Mouse (Mus musculus) thymus, postnatal 4 days (tissue): ENCODE data around the gene Rabgap1l.
A peak's percentile ranks its signal among the peaks of the same experiment; 100 is the strongest.

Source experiments
- DNase-seq: peaks from one replicate; pipeline ENCODE4 v3.0.0; 2021

Rabgap1l gene

DNA sequence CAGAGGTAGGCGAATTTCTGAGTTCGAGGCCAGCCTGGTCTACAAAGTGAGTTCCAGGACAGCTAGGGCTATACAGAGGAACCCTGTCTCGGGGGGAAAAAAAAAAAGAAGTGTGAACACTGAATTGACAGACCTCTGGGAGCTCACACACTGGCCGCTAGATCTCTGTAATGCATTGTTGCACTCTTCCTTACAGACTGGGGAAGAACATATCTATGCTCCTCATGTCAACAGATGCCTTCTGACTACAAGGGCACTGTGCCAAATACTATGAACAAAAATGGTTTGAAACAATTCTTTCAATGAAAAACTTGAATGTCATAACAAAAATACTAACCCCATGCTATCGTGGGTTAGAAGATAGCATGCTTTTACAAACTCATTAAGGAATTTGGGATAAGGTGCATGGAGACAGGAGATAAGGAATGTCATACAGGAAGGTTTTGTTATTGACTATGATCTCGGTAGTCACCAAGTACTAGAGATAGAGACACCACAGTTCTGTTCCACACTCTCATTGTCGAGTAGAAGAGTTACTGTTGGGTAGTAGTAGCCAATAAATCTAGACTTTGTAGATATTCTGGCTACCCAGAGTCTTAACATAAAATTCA, 519.8 kb downstream of the Rabgap1l start:
- no peak for DNase-seq

DNA sequence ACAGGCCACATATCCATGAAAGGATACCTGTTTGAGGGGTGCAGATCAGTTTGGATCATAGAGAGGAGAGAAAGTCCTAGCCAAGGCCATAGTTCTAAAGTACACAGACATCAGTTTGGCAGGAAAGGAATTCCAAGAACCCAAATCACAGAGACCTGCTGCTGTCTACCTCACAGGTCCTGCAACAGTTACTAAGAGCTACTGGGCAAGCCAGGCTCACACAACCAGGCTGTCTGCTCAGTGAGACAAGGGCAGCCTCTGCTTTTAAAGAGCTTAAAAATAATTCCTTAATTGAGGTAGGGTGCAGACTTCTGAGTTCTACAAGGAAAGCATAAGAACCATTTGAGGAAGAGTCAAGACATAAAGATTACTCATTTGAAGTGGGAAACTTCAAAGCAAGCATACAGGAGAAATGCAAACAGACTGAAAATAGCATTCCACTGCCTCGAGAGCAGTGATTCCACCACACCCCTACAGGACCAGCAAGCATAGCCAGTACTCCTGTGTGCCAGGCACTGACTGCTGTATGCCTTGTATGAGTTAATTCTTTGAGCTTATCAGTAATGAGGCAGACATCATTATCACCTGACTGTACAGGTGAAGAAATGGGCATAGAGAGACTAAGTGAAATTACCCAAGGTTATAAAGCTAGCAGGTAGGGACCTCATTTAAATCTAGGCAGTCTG, 521.6 kb downstream of the Rabgap1l start:
- no peak for DNase-seq

DNA sequence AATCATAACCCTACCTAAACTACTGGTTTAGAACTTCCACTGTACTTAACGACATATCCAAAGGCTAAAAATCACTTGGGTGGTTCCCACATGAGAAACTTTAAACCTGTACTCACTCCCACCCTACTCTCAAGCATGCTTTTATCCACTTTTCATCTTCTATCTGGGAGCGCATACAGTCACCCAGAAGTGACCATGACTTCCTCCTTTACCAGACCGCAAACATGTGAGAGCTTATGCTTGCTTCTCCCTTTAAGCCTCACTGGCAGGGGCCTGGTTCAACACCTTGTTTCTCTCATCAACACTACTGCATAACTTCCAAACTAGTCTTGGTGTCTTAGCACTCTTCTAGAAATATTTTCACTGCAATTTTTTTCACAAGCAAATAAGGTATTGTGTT, 524.7 kb downstream of the Rabgap1l start:
- DNase-seq, result no peak

DNA sequence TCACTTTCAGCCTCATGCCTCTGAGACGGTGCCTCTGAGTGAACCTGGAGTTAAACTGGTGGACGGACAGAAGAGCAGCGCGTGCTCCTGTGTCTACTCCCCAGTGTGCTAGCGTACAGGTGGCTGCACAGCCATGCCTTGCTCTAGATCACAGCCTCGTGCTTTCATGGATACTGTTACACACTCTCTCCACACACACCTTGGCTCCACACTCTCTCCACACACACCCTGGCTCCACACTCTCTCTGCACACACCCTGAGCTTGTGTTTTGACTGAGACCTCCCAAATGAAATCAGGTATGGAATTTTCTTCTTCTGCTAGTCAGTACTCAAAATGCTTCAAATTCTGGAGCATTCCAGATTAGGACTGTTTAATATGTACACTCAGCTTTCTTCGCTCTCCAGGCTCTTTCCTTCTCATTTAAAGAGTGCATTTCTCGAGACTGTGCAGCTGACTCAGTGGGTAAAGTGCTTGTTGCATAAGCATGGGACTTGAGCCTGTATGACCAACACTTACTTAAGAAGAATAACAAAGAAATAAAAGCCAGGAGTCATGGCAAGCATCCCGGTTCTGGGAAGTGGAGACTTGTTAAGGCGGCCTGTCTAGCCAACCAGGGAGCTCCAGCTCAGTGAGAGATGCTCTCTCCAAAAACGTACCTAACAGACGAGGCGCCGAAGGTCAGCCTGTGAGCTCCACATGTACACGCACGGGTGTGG, 529.2 kb downstream of the Rabgap1l start:
- no peak for DNase-seq

DNA sequence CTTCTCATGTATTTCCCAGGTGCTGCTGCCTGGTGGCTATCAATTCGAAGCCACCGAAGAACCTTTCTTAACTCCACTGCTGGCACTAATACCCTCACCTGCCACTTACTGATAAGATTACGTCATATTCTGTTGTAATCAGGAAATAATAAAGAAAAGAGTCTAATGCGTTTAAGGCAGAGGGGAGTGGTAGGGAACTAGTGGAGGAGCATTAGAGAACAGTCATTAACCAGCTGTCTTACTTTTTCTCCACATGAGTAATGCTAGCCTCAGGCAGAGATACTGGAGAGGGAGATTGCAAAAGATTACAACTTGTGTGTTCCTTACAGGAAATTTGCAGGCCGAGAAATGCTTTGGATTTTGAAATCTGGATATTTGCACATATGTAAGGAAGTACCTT, 530.0 kb downstream of the Rabgap1l start:
- DNase-seq, result no peak

DNA sequence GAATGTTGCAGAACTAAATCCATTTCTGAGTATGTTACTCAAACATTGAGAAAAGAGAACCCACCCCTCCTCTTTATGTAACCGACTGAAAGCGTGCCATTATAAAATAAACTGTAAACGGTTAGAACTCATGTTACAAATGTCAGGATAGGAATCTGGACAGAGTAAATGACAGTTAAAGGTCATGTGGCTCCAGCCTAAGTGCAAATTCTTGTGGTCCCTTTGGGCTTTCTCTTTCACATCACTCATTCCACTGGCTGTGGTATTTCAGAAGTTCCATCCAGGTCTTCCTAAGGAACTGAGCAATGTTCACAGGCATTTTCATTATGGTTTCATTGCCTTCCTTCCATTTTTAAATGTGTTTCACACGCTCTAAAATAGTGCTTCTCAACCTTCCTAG, 530.6 kb downstream of the Rabgap1l start:
- DNase-seq, result no peak

DNA sequence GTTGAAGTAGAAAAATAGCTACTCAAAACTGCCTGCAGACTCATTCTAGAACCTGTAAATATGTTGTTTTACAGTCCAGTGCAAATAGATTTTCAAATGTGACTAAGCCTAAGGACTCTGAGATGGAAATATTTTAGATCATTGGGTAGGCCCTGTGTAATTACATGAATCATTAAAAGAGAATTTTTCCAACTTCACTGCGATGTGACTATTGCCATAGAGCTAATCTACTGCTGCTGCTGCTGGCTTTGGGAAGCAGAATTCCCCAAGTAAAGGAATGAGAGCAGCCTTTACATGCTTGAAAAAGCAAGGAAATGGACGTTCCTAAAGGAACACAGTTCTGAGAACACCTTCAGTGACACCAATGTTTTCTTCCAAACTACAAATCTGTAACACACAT, 531.2 kb downstream of the Rabgap1l start:
- DNase-seq, result no peak

DNA sequence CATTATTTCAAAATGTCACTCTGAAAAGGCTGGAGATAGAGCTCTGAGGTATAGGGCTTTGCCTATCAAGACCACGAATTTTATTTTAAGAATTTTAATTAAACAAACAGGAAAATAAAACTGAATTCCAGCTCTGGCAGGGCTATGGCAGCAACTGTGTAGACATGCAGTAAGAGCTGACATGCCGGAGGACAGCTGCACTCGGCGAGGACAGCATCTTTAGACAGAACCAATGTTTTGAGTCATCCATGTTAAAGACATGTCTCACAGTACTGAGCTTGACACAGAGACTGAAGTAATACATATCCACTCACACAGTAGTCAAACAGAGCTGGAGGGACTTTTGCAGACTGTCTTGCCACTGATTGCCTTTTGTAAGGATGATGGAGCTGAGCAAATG, 532.4 kb downstream of the Rabgap1l start:
- no peak for DNase-seq

DNA sequence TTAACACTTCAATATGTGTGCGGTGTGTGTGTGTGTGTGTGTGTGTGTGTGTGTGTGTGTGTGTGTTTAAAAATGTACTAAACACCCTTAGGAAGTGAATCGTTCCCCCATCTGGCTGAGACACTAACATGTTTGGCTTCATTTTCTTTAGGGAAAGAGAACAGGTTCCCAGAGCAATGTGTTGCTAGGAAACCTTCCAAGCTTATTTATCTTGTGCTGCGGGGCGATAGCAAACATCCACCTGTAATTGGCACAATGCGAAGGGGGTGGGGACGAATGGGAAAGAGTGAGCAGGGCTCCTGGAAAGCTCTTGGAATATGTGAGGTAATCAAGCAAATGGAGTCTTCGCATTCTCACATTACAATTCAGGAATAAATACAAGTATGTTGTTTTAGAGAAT, 533.1 kb downstream of the Rabgap1l start:
- no peak for DNase-seq

DNA sequence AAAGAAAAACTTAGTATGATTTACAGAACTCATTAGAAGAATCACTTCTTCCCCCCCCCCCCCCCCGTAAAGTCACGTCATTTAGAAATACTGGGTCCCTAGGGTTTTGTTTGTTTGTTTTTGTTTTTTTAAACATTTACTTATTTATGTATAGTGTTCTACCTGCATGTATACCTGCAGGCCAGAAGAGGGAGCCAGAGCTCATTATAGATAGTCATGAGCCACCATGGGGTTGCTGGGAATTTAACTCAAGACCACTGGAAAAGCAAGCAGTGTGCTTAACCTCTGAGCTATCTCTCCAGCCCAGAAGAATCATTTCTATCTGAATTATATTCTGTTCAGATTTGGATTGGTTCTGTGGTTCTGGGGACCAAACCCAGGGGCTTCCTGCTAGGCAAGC, 539.9 kb downstream of the Rabgap1l start:
- DNase-seq, result no peak

DNA sequence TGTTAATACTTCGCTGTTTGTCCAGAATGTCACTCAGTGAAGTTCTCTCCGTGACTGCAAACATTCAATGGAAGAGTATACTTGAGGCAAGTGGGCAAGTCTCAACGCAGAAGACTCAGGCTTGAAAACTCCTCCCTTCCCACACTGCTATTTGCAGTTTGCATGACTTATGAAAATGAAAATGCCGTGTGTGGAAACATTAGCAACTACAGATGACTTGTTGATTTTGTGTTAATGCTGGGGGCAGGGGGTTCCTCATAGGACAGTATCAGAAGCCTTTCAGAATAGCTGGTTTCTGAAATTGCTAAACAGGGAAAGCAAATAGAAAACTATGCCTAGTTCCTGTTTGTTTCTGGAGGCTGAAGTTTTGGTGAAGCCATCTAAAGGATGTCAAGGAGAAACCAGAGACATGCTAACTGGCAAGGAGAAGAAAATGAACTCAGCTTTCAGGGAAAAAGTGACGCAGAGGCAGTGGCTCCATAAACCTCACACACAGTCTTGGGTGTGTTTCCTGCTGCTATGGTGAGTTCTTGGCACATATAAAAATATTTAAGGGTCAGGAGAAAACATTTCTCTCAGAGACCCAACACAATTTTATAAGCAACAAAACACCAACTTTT, 541.5 kb downstream of the Rabgap1l start:
- no peak for DNase-seq

DNA sequence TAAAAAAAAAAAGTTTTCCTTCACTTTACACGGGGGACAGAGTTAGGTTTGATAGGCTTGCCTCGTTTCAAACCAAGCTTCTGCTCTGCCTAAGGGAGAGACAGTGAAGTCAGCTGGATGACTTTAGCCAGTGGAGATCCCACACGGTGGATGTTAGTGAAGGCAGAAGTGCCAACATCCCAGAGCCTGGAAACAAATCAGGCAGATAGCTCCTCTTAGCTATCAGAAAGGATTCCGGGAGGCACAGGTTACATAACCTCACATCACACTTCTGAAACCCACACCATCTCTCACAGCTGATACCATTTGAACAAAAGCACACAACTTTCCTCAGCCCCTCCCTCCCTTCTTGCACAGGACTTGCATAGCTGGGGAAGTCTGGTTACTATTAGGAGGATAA, 542.2 kb downstream of the Rabgap1l start:
- no peak for DNase-seq

DNA sequence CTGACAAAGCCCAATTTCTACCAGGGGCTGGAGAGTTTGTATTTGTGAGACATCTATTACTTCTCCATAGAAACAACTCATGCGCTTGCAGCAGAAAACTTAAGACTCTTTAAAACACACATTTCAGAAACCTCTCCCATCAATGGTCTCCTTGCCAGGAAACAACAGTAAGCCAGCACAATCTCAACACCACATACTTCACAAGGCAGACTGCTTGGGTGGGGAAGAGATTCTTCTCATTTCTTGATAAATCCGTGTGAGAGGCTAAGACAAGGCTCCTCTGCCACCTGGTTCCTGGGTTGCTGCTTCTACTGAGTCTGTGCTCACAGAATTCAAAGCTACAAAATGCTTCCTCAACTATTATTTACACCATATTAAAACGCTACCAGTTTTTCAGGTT, 543.2 kb downstream of the Rabgap1l start:
- DNase-seq, result no peak

DNA sequence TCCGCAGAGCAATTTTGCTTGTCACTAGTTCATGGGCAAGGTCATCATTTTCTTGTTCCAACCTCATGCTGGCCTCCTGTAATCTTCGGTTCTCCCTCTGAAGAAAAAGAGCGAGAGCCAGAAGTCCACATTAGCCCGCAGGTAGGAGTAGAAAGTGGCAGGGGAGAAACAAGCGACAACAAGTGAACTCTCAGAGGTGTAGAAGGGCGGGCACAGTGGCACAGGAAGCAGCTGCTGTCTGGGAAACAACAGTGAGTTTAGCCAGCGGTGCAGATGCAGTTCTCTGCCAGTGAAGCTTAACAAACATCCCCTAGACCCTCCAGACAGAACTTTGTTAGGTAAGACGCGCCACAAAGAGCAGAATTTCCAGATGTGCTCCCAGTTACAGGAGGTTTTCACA, 545.5 kb downstream of the Rabgap1l start:
- peak; percentile 63 for DNase-seq

DNA sequence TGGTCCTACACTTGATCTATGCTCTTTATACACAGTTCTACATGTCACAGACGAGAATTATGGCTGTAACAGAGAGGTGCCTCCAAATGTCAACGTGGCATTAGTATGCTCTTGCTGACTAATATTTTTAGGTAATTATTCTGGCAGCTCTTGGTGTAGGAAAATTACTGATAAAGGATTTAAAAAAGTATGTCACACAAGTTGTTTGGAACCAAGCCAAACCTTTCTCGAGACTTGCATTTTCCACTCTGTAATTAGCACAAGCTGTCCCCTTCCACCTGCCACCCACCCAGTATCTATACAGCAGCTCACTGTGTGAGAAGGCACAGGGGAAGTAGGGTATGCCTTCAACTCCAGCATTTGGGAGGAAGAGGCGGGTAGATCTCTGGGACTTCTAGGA, 546.2 kb downstream of the Rabgap1l start:
- no peak for DNase-seq

DNA sequence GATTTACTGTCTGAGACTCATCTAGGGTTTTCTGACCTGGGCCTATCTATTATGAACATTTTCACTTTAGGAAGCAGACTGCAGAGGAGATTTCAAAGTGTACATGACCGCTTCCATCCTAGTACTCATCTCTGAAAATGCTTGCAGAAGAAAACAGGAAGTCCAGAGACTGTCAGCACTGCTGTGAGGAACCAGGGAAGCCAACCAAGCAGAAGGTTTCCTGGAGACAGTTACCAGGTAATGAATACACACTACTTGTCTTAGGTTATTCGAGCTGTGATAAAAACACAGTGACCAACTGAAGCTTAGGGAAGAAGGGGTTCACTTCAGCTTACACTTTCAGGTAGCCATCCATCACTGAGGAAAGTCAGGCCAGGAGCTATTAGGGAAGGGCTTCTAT, 547.1 kb downstream of the Rabgap1l start:
- no peak for DNase-seq

DNA sequence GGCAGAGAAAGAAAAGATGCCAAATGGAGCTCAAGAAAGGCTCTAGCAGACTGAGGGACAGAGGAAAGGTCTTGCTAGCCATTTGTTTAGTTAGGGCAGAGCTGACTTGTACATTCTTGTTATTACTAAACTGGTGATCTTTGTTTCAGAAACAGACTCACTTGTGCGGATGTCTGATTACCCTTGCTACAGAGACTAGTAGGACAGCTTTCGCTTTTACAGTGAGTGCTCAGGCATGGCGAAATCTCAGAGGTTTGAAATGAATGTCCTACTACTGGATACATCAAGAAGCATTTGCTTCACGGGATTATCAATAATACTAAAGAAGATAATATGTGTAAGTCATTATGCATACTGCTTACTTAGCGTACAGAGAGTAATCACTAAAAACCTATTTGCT, 548.3 kb downstream of the Rabgap1l start:
- DNase-seq, result no peak

DNA sequence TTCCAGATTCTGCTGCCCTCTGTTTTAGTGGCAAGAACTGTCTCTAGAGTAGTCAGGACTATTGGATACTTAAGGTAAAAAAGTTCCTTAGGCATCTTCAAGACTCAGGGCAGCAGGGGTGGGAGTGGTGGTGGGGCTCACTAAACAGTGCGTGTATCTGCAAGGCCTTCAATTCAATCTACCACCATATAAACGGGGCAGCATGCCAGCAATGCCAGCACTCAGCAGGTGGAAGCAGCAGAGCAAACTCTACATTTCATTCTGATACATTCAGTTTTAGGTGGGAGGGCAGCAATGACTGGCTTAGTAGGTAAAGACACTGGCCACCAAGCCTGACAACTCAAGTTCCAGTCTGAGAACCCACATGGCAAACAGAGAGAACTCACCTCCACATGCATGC, 552.9 kb downstream of the Rabgap1l start:
- DNase-seq, result no peak

DNA sequence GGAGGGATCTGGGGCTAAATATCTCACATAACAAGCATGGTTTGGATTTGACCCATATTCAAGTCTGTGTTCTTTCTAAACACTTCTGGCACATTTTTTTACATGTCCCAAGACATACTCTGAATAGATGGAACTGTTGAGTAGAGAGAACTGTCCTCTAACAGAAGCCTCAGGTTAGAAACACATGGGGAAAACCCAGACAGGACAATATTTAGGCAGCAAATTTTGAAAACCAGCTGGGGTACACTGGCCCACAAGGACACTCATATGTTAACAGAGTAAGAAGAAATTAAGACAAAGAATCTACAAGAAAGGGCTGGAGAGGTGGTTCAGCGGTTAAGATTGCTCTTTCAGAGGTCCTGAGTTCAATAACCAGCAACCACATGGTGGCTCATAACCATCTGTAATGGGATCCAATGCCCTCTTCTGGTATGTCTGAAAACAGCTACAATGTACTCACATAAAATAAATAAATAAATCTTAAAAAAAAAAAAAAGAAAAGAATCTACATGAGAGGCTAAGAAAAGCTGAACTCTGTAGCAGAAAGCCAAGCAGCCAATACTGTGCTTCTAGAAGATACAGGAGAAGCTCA, 554.1 kb downstream of the Rabgap1l start:
- no peak for DNase-seq

DNA sequence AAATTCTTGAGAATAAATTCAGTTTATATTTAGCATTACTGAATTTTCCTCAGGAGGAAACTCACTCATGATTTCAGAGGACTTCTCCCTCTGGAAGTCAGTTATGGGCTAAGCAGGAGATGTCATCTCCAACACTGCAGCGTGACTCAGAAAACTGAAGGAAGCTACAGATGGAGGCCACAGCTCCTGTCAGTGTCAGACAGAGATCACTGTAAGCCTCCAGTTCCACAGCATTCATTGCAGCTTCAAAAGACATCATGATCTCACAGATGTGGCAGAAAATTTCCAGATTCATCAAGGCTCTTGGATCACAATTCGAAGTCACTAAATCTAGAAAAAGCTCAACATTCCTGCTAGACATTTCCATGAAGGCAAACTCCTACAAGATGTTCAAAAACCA, 555.0 kb downstream of the Rabgap1l start:
- no peak for DNase-seq

DNA sequence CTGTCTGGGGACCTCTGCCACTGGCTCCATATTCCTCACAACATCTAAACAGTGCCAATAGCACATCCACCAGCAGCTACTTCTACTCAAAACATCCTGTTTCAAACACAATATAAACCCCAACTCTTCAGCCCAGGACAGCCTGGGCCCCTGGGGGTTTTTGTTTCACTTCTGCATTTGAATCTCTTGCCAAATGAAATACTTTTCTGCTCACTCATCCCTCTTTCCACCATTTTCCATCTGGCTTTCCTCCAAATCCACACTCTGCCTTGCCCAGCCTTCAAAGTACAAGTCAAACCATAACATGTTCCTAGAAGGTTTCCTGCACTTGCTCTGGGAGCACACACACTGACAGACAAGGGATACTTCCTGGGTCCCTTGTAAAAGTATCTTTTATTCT, 559.1 kb downstream of the Rabgap1l start:
- DNase-seq, result no peak

DNA sequence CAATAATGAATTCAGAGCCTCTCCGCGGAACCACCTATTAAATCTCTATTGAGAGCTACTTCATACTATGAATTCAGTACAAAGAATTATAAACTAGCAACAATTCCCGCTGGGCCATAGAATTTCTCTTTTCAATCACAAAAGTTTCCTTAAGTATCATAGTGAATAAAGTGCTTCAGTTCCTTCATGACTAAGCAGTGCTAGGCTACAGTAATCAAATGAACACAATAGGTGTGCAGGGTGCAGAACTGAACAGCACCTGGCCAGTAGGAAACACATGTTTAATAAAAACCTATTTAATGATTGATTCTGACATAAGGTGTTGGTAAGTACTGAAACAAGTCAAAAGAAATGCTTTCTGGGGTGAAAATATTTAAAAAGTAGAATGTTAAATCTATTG, 560.9 kb downstream of the Rabgap1l start:
- DNase-seq, result no peak

DNA sequence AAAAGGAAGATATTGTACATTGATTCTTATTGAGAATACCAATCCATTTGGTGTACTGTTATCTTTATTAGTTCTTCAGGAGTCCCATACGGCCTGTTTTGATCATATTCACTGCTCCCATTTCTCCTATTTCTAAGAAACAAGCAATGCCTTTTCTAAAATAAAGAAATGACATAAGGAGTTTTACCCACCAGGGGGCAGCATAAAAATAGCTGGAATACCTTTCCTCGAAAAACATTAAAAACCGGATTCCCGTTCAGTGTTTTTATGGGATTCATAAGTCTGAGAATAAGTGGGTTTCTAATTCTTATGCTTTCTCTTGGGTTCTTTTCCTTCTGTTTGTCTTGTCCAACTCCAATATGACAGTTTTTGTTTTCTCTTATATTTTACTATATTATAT, 562.0 kb downstream of the Rabgap1l start:
- DNase-seq, result peak; percentile 20

DNA sequence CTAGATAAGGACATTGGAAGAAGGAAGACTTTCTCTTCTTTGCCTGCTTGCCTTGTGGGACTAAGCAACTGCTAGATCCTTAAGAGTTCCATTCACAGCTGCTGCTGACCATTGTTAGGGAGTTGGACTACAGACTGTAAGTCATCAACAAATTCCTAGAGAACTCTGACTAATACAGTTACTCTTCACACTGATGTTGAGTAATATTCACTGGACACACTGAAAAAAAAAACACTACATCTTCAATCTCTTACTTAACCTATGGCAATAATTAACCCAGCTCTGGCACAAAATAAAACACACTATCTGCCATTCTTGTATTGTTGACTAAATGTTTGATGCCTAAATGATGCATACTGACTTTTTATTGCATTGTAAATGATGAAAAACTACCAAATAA, 565.2 kb downstream of the Rabgap1l start:
- DNase-seq, result no peak
